Mouse (Mus musculus) lung, postnatal 0 days (tissue): ENCODE results near the gene Arhgdia. TPM values are rescaled to one million over a fixed set of nuclear protein-coding genes. Genes with fewer than 3 reads are reported as not detected.

Source experiments
- ATAC-seq: fragments of 200-750 bp; cut with Nextera tagmentation; 2 replicates; pipeline ENCODE4 v1.8.0; 2017; ENCODE audit warnings: moderate library complexity
- DNase-seq: peaks from one replicate; pipeline ENCODE4 v3.0.0-alpha.2; 2016; ENCODE audit warnings: low spot score
- H3K27ac ChIP-seq: fragments of 300-500 bp; sonication (generic); 2 replicates; pipeline ENCODE4 v1.5.1; 2014; ENCODE audit warnings: antibody characterized with exemption, mild to moderate bottlenecking, low read length, mixed read lengths
- H3K27me3 ChIP-seq: fragments of 300-500 bp; sonication (generic); replicated peaks from 2 replicates; pipeline ENCODE4 v1.6.1; 2014; ENCODE audit warnings: low read length, mixed read lengths; ENCODE audit not compliant: insufficient read depth
- H3K36me3 ChIP-seq: fragments of 300-500 bp; sonication (generic); 2 replicates; pipeline ENCODE4 v1.6.1; 2014; ENCODE audit warnings: low read length, mixed read lengths; ENCODE audit not compliant: insufficient read depth
- H3K4me1 ChIP-seq: fragments of 300-500 bp; sonication (generic); 2 replicates; pipeline ENCODE4 v1.6.1; 2014; ENCODE audit warnings: antibody characterized with exemption, low read depth, low read length, mixed read lengths; ENCODE audit not compliant: insufficient read depth
- H3K4me2 ChIP-seq: fragments of 300-500 bp; sonication (generic); replicated peaks from 2 replicates; pipeline ENCODE4 v1.6.1; 2014; ENCODE audit warnings: low read depth, mild to moderate bottlenecking, low read length, moderate library complexity, mixed read lengths
- H3K4me3 ChIP-seq: fragments of 300-500 bp; sonication (generic); 2 replicates; pipeline ENCODE4 v1.5.1; 2014; ENCODE audit warnings: low read depth, low read length
- H3K9ac ChIP-seq: fragments of 300-500 bp; sonication (generic); replicated peaks from 2 replicates; pipeline ENCODE4 v1.6.1; 2014; ENCODE audit warnings: low read depth, mild to moderate bottlenecking
- H3K9me3 ChIP-seq: fragments of 300-500 bp; sonication (generic); 2 replicates; pipeline ENCODE4 v1.6.1; 2016; ENCODE audit warnings: low read length, mixed read lengths
- CTCF ChIP-seq: IDR thresholded peaks from 2 replicates; pipeline ENCODE4 v1.5.1; 2016; ENCODE audit warnings: antibody characterized with exemption, mild to moderate bottlenecking
- EP300 ChIP-seq: IDR thresholded peaks from 2 replicates; pipeline ENCODE4 v1.6.1; 2016; ENCODE audit warnings: antibody characterized with exemption, mild to moderate bottlenecking, control low read depth
- WGBS: fragments of 180-500 bp; shearing (Covaris S2); extraction: QIAGEN DNeasy Blood & Tissue Kit; methylation state at CpG from one replicate; pipeline ENCODE4 v1.1.7; 2014; 5-methylcytosine and 5-hydroxymethylcytosine counted together
- polyA plus RNA-seq: library from polyadenylated mRNA; unstranded; fragments of >200 nt; fragmentation: Nextera tagmentation; extraction: Ambion mirVana; gene quantifications from 2 replicates; pipeline ENCODE4 v1.2.1, GENCODE M21; 2015

Gene Arhgdia
- polyA plus RNA-seq, 1 experiment from 2014 or later, result 512 TPM

DNA sequence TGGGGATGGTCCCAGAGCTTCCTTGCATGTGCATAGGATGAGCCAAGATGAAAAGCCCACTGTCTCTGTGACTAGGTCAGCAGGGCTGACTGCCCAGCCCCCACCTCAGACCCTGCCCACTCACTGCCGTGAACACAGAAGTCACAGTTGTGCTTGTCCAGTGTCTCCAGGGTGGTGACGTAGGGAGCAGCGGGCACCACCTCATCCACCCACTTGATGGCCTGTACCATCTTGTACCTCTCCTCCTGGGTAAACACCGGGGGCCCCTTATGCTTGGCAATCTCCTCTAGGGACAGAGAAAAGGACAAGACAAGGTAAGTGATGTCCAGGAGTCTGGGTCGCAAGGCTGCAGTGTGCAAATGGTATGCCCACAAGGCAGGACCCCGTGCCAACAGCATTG lies 33.7 kb upstream of the Arhgdia start:
- no peak overlapping the region for H3K27ac ChIP-seq
- ATAC-seq (no peak), DNase-seq (no peak)
- peaks cover 8% of the 10 kb centered on the region for H3K4me1 ChIP-seq
- no peaks in the 10 kb centered on the region for H3K27me3 ChIP-seq
- no peaks in the 10 kb centered on the region for H3K9me3 ChIP-seq
- whole genome bisulfite sequencing, result 90% methylated on average over 6 of the region's 6 CpGs
- TF ChIP-seq EP300, result no peak
- no peak for TF ChIP-seq CTCF
- H3K4me2 ChIP-seq, result no peak overlapping the region
- no peak overlapping the region for H3K4me3 ChIP-seq
- H3K36me3 ChIP-seq, result peaks cover 12% of the 10 kb centered on the region
- H3K9ac ChIP-seq, result no peak overlapping the region

DNA sequence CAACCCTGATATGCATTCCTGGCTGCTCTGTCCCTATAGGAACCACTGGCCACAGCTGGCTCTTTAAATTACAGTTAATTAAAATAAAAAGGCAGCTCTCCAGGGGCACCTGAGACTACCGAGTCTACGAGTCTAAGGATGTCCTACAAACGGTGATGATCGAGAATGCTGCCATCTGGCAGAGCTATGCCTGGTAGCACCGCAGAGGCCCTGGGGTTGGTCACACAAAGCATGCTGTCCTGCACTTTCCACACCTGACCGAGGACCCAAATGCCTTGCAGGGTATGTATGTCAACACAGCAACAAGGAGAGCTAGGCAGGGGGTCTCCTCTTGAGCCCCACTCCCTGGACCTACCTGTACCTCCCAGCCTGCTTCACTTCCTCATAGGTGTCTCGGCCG lies 32.6 kb upstream of the Arhgdia start:
- WGBS, result 84% methylated on average over 8 of the region's 8 CpGs
- H3K4me2 ChIP-seq, result no peak overlapping the region
- no peak overlapping the region for H3K9ac ChIP-seq
- peaks cover 11% of the 10 kb centered on the region for H3K36me3 ChIP-seq
- TF ChIP-seq CTCF (no peak), EP300 (no peak)
- H3K27me3 ChIP-seq, result no peaks in the 10 kb centered on the region
- peaks cover 8% of the 10 kb centered on the region for H3K4me1 ChIP-seq
- H3K4me3 ChIP-seq, result no peak overlapping the region
- ATAC-seq (no peak), DNase-seq (no peak)
- H3K27ac ChIP-seq, result no peak overlapping the region
- H3K9me3 ChIP-seq, result no peaks in the 10 kb centered on the region

DNA sequence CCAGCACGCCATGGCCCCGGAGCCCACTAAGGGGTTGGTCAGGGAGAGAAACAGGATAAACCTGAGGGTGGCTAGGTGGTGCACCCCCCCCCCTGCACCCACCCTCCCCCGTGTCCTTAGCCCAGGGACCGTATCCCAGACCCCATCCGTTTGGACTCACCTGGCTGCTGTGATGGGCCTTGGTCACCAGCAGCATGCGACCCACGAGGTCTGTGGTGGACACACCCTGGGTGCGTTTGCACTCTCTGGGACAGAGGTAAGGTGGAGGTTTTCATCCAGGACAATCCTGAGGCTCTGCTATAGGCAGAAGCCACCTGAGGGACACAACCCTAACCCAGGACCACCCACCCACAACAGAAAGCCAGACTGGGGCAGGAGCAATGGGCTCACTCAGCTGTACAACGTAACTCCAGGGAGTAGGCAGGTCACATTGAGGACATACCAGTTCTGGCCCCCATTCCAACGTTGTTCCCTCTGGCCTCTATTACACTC lies 32.1 kb upstream of the Arhgdia start:
- no peak for DNase-seq
- TF ChIP-seq EP300, result no peak
- TF ChIP-seq CTCF, result no peak
- ATAC-seq, result no peak
- H3K9me3 ChIP-seq, result no peaks in the 10 kb centered on the region
- WGBS, result 84% methylated on average over 9 of the region's 10 CpGs
- H3K9ac ChIP-seq, result no peak overlapping the region
- no peak overlapping the region for H3K4me3 ChIP-seq
- H3K4me1 ChIP-seq, result peaks cover 10% of the 10 kb centered on the region
- H3K36me3 ChIP-seq, result peaks cover 9% of the 10 kb centered on the region
- no peak overlapping the region for H3K4me2 ChIP-seq
- no peaks in the 10 kb centered on the region for H3K27me3 ChIP-seq
- no peak overlapping the region for H3K27ac ChIP-seq

DNA sequence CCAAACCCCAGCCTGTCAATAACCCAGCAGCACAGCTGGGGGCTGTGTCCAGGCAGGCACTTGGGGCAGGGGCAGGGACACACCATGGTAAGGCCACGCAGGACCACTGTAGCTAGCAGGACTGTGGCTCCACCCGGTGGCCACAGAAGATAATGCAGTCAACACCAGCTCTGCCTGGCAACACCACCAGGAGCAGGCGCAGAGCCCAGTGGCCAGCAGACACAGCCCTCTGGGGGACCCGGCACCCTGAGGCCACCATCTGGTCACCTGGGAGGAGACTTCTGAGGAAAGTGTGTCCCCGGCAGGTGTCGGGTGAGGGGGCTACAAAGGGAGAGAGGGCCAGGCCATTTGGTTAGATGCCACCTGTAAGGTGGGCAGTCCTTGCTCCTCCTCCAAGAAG lies 31.3 kb upstream of the Arhgdia start:
- DNase-seq, result peak; percentile 84
- no peaks in the 10 kb centered on the region for H3K9me3 ChIP-seq
- no peak overlapping the region for H3K4me2 ChIP-seq
- ATAC-seq, result peak; percentile 51
- H3K27me3 ChIP-seq, result no peaks in the 10 kb centered on the region
- H3K4me3 ChIP-seq, result no peak overlapping the region
- H3K27ac ChIP-seq, result no peak overlapping the region
- H3K9ac ChIP-seq, result no peak overlapping the region
- TF ChIP-seq CTCF (peak; percentile 94), EP300 (no peak)
- H3K36me3 ChIP-seq, result 0 out of 2 replicates have a peak, but pooled peaks cover 5% of the 10 kb centered on the region
- 34% methylated on average over 6 of the region's 6 CpGs for WGBS
- H3K4me1 ChIP-seq, result peaks cover 15% of the 10 kb centered on the region

DNA sequence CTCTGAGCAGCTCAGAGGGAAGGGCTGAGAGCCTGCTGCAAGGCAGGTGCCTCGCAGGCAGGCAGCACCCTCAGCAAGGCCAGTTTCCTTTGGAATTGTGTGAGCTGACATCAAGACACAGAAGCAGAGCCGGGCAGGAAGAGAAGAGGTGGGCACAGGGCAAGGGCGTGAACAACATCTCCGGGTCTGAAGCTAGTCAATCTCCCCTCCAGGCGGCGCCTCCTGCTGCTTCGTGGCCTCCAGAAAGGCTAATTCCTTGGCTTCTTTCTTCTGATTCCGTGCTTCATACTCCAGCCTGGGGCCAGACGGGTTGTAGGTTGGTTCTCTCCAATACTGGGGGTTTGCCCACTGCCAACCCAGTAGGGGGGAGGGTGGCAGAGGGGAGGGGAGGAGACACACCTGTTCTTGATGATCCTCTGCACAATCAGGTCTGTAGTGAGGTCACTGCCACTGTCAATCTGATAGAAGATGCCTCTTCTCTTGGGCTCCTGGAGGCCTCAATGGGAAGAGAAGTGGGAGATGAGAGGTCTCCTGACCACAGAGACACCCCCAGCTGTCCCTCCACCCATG lies 29.1 kb upstream of the Arhgdia start:
- 83% methylated on average over 9 of the region's 9 CpGs for WGBS
- no peak for ATAC-seq
- Histone ChIP-seq H3K36me3 (0 out of 2 replicates have a peak, but pooled peaks cover 5% of the 10 kb centered on the region), H3K4me2 (no peak overlapping the region), H3K9me3 (no peaks in the 10 kb centered on the region), H3K9ac (no peak overlapping the region), H3K27ac (no peak overlapping the region), H3K4me1 (peaks cover 7% of the 10 kb centered on the region; the same call in 1 of the 2 replicates), H3K4me3 (no peak overlapping the region), H3K27me3 (no peaks in the 10 kb centered on the region)
- TF ChIP-seq EP300, result no peak
- DNase-seq, result no peak

DNA sequence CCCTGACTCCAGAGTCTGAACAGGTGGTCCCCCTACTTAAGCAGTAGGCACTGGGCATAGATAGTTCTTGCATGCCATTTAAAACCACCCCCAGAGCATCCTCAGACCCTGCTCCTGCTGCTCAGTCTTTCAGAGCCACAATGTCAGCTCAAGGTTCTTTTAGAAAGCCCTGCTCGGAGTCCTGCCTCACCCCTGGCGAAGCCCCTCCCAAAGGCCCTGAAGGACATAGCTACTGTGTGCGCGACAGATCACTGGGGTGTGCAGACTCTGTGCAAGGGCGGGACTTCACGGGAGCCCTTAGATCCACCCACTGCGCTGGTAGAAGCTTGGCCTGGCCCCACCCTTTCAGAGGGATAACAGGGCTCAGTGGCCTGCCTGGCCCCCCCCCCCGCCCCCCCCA lies 27.8 kb upstream of the Arhgdia start:
- Histone ChIP-seq H3K36me3 (0 out of 2 replicates have a peak, but pooled peaks cover 12% of the 10 kb centered on the region), H3K4me3 (no peak overlapping the region)
- WGBS, result 55% methylated on average over 8 of the region's 8 CpGs

More for the DNA sequence above, 27.8 kb upstream of the Arhgdia start:
- Histone ChIP-seq H3K27ac (no peak overlapping the region), H3K4me2 (no peak overlapping the region), H3K9ac (no peak overlapping the region), H3K4me1 (peaks cover 7% of the 10 kb centered on the region; the same call in 1 of the 2 replicates), H3K9me3 (no peaks in the 10 kb centered on the region), H3K27me3 (no peaks in the 10 kb centered on the region)
- no peak for DNase-seq
- no peak for TF ChIP-seq CTCF
- TF ChIP-seq EP300, result no peak
- no peak for ATAC-seq
